ENCODE assay signal across 8 mouse cellular contexts in genomic region chr15:12066857-12067211, GRCm38 (mm10). TPM values are rescaled to one million over a fixed set of nuclear protein-coding genes. Genes with fewer than 3 reads are reported as not detected.
DNase-seq lines count a peak whose midpoint lies in the region; ATAC-seq and TF ChIP-seq lines count a peak whose summit lies in the region.

No protein-coding gene starts in this region.

- peaks cover 13% of the 10 kb centered on the region; the same call in 1 of the 2 replicates for H3K4me1 ChIP-seq in embryonic facial prominence, embryonic 12.5 days
- H3K4me1 ChIP-seq in embryonic facial prominence, embryonic 10.5 days, result peaks cover 18% of the 10 kb centered on the region
- peaks cover 8% of the 10 kb centered on the region; the same call in 1 of the 2 replicates for H3K4me1 ChIP-seq in kidney, postnatal 0 days (replicated peaks; ENCODE audit: insufficient read depth, low read length)
- peaks cover 16% of the 10 kb centered on the region for H3K4me1 ChIP-seq in hindbrain, embryonic 15.5 days (replicated peaks)

- DNase-seq in embryonic facial prominence, embryonic 10.5 days (ENCODE audit: low spot score), result no peak
- no peak for DNase-seq in kidney, postnatal 0 days (ENCODE audit: low spot score)
- DNase-seq in kidney, adult 11 months, result no peak
- DNase-seq in frontal cortex, adult 2 months (ENCODE audit: extremely low spot score in 1 of 2, low spot score in 1 of 2), result no peak
- no peak for DNase-seq in left cerebral cortex, postnatal 36 days (ENCODE audit: low spot score in 2 of 2)

- H3K4me2 ChIP-seq in embryonic facial prominence, embryonic 12.5 days (replicated peaks), result no peak overlapping the region
- H3K4me2 ChIP-seq in kidney, postnatal 0 days (ENCODE audit: low read length), result no peak overlapping the region
- H3K4me2 ChIP-seq in hindbrain, embryonic 15.5 days, result no peak overlapping the region
- peak overlapping the region; percentile 52 for H3K4me2 ChIP-seq in myocyte (ENCODE audit: low read depth)

- H3K4me3 ChIP-seq in embryonic facial prominence, embryonic 12.5 days, result no peak overlapping the region
- H3K4me3 ChIP-seq in embryonic facial prominence, embryonic 10.5 days, result no peak overlapping the region
- no peak overlapping the region for H3K4me3 ChIP-seq in kidney, postnatal 0 days (replicated peaks; ENCODE audit: low read depth, low read length)
- no peak overlapping the region for H3K4me3 ChIP-seq in hindbrain, embryonic 15.5 days
- no peak overlapping the region for H3K4me3 ChIP-seq in myocyte

- no peak for TF ChIP-seq POLR2A in myocyte (IDR thresholded peaks at IDR 0.05; ENCODE audit: insufficient read length, low read depth)

- H3ac ChIP-seq in myocyte (ENCODE audit: control insufficient read depth, insufficient read length), result no peak overlapping the region

- H3K27ac ChIP-seq in embryonic facial prominence, embryonic 12.5 days, result peak overlapping the region; percentile 52; the same call in 1 of the 2 replicates
- H3K27ac ChIP-seq in embryonic facial prominence, embryonic 10.5 days (replicated peaks), result no peak overlapping the region
- H3K27ac ChIP-seq in kidney, postnatal 0 days, result peak overlapping the region; percentile 51
- peak overlapping the region; percentile 62; the same call in 1 of the 2 replicates for H3K27ac ChIP-seq in hindbrain, embryonic 15.5 days (replicated peaks)

- no peaks in the 10 kb centered on the region for H3K27me3 ChIP-seq in embryonic facial prominence, embryonic 12.5 days
- no peaks in the 10 kb centered on the region for H3K27me3 ChIP-seq in embryonic facial prominence, embryonic 10.5 days (replicated peaks; ENCODE audit: low read depth, poor library complexity, severe bottlenecking)
- no peaks in the 10 kb centered on the region for H3K27me3 ChIP-seq in kidney, postnatal 0 days (ENCODE audit: insufficient read depth, low read length)
- H3K27me3 ChIP-seq in hindbrain, embryonic 15.5 days, result no peaks in the 10 kb centered on the region
- H3K27me3 ChIP-seq in myocyte (ENCODE audit: control insufficient read depth, insufficient read depth, insufficient read length), result no peaks in the 10 kb centered on the region

- no peaks in the 10 kb centered on the region for H3K36me3 ChIP-seq in embryonic facial prominence, embryonic 12.5 days
- H3K36me3 ChIP-seq in embryonic facial prominence, embryonic 10.5 days (replicated peaks), result no peaks in the 10 kb centered on the region
- H3K36me3 ChIP-seq in kidney, postnatal 0 days (ENCODE audit: insufficient read depth, low read length), result no peaks in the 10 kb centered on the region
- no peaks in the 10 kb centered on the region for H3K36me3 ChIP-seq in hindbrain, embryonic 15.5 days
- H3K36me3 ChIP-seq in myocyte (ENCODE audit: control insufficient read depth, insufficient read depth), result no peaks in the 10 kb centered on the region

- 77% methylated on average over 6 of the region's 6 CpGs for WGBS in embryonic facial prominence, embryonic 12.5 days
- WGBS in embryonic facial prominence, embryonic 10.5 days, result 89% methylated on average over 6 of the region's 6 CpGs
- WGBS in kidney, postnatal 0 days, result 62% methylated on average over 6 of the region's 6 CpGs
- 62% methylated on average over 6 of the region's 6 CpGs for WGBS in hindbrain, embryonic 15.5 days

- intact Hi-C loops in left cerebral cortex, postnatal 36 days (cut with DNase I), result no loop called here

- ATAC-seq in embryonic facial prominence, embryonic 12.5 days (ENCODE audit: insufficient number of reproducible peaks, insufficient read depth, low FRiP score, low TSS enrichment), result no peak
- no peak for ATAC-seq in kidney, postnatal 0 days (replicated peaks; ENCODE audit: low FRiP score, low read depth)
- ATAC-seq in hindbrain, embryonic 15.5 days (ENCODE audit: low FRiP score, low read depth), result no peak

- no peaks in the 10 kb centered on the region for H3K9me3 ChIP-seq in embryonic facial prominence, embryonic 12.5 days
- H3K9me3 ChIP-seq in embryonic facial prominence, embryonic 10.5 days, result 0 out of 2 replicates have a peak, but pooled peaks cover 5% of the 10 kb centered on the region
- no peaks in the 10 kb centered on the region for H3K9me3 ChIP-seq in kidney, postnatal 0 days (replicated peaks; ENCODE audit: low read length)
- no peaks in the 10 kb centered on the region for H3K9me3 ChIP-seq in hindbrain, embryonic 15.5 days

- H3K79me2 ChIP-seq in myocyte (ENCODE audit: control insufficient read depth, insufficient read depth), result no peaks in the 10 kb centered on the region

- H3K9ac ChIP-seq in embryonic facial prominence, embryonic 12.5 days, result no peak overlapping the region
- no peak overlapping the region for H3K9ac ChIP-seq in kidney, postnatal 0 days (ENCODE audit: low read depth, low read length)
- no peak overlapping the region for H3K9ac ChIP-seq in hindbrain, embryonic 15.5 days

- TF ChIP-seq CTCF in kidney, postnatal 0 days (IDR thresholded peaks at IDR 0.05; ENCODE audit: low read depth), result no peak

TF ChIP-seq in myocyte, 11 proteins besides CTCF, POLR2A, EP300 and RAD21:
- no peak for TF ChIP-seq MYOD1 (IDR thresholded peaks at IDR 0.05; ENCODE audit: control insufficient read depth in 1 of 3, insufficient read length in 2 of 3, low read depth in 2 of 3)
- no peak for TF ChIP-seq REST (IDR thresholded peaks at IDR 0.05; ENCODE audit: insufficient read depth, insufficient read length)
- no peak for TF ChIP-seq CEBPB (IDR thresholded peaks at IDR 0.05; ENCODE audit: insufficient read depth, poor library complexity, severe bottlenecking)
- TF ChIP-seq SRF (IDR thresholded peaks at IDR 0.05; ENCODE audit: control insufficient read depth, insufficient read length, low read depth), result no peak
- no peak for TF ChIP-seq TCF12 (IDR thresholded peaks at IDR 0.05; ENCODE audit: insufficient read depth, poor library complexity, severe bottlenecking)
- TF ChIP-seq POLR2AphosphoS2 (IDR thresholded peaks at IDR 0.05; ENCODE audit: insufficient read length, low read depth), result no peak
- no peak for TF ChIP-seq MAX (IDR thresholded peaks at IDR 0.05; ENCODE audit: low read depth)
- no peak for TF ChIP-seq MYOG (IDR thresholded peaks at IDR 0.05; ENCODE audit: control insufficient read depth in 1 of 3, insufficient read depth in 1 of 3, insufficient read length in 2 of 3, low read depth in 2 of 3)
- TF ChIP-seq USF1 (IDR thresholded peaks at IDR 0.05; ENCODE audit: low read depth), result no peak
- no peak for TF ChIP-seq E2F4 (IDR thresholded peaks at IDR 0.05; ENCODE audit: insufficient read depth)
- TF ChIP-seq TCF3 (IDR thresholded peaks at IDR 0.05; ENCODE audit: insufficient read length, low read depth), result no peak

RNA-seq across cellular contexts. Expression of gene Zfr, which starts 50.8 kb away (rescaled TPM):
- polyA plus RNA-seq in embryonic facial prominence, embryonic 12.5 days (2016; fragmentation: Nextera tagmentation; extraction: Ambion mirVana), result 115 and 118 TPM in 2 replicates
- polyA plus RNA-seq in embryonic facial prominence, embryonic 10.5 days (2016; fragmentation: Nextera tagmentation; extraction: Ambion mirVana), result 137 and 144 TPM in 2 replicates
- 72.0 and 77.3 TPM in 2 replicates for polyA plus RNA-seq in kidney, postnatal 0 days (2015; fragmentation: Nextera tagmentation; extraction: Ambion mirVana)
- 153 and 165 TPM in 2 replicates for polyA plus RNA-seq in hindbrain, embryonic 15.5 days (2015; fragmentation: Nextera tagmentation; extraction: Ambion mirVana)
- 35.9 TPM for polyA plus RNA-seq in myocyte (2012; fragmentation: generic; extraction: Trizol)
- 160 TPM in 2 replicates for polyA plus RNA-seq in frontal cortex, adult 2 months (2012; rRNA removed)
- 100 to 1,000 TPM; 331 to 349 TPM for total RNA-seq in left cerebral cortex, postnatal 36 days (2021)
